Mouse (Mus musculus) C2C12 (cell line): ENCODE data around the gene Fbxl5.

Source experiments
- CTCF ChIP-seq: IDR thresholded peaks from one replicate; pipeline ENCODE4 v1.5.1; 2011; ENCODE audit not compliant: control insufficient read depth, insufficient read depth, insufficient read length
- MAX ChIP-seq: IDR thresholded peaks from one replicate; pipeline ENCODE4 v1.6.1; 2011; ENCODE audit warnings: mild to moderate bottlenecking, control low read depth

DNA sequence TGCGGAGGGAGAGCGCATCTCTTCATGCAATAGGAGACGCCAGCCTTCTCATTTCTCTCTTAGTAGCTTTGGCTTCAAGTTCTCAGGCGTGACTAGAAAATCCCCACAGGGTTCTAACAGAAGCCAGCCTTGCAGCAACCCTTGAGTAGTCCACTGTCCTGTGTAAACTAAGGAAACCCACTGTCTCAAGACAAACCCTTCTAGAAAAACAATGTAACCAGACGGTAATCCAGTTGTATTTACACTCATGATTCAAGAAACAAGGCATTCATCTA lies 20.5 kb upstream of the Fbxl5 start:
- TF ChIP-seq MAX = no peak
- no peak for TF ChIP-seq CTCF
